Mouse (Mus musculus) olfactory bulb, adult 2 months (tissue): Measurements from ENCODE around the gene Atg101. TPM values are rescaled to one million over a fixed set of nuclear protein-coding genes. Genes with fewer than 3 reads are reported as not detected.

Source experiments
- H3K27ac ChIP-seq: fragments of 200-500 bp; 2 replicates; pipeline ENCODE4 v1.5.1; 2012; ENCODE audit warnings: low read depth, low read length; ENCODE audit not compliant: insufficient read depth
- H3K4me1 ChIP-seq: fragments of 200-500 bp; 2 replicates; pipeline ENCODE4 v1.6.1; 2012; ENCODE audit warnings: low read length; ENCODE audit not compliant: control insufficient read depth, insufficient read depth
- H3K4me3 ChIP-seq: fragments of 200-500 bp; 2 replicates; pipeline ENCODE4 v1.5.1; 2012; ENCODE audit warnings: mild to moderate bottlenecking, low read depth, low read length, moderate library complexity; ENCODE audit not compliant: insufficient read depth
- CTCF ChIP-seq: fragments of 200-500 bp; IDR thresholded peaks from 2 replicates; pipeline ENCODE4 v1.5.1; 2012; ENCODE audit warnings: low read depth, mild to moderate bottlenecking, low read length, moderate library complexity; ENCODE audit not compliant: insufficient read depth
- POLR2A ChIP-seq: fragments of 200-500 bp; IDR thresholded peaks from 2 replicates; pipeline ENCODE4 v1.6.1; 2012; ENCODE audit warnings: mild to moderate bottlenecking, low read depth, low read length, moderate library complexity; ENCODE audit not compliant: insufficient read depth
- WGBS: fragments of 180-500 bp; shearing (Covaris S2); methylation state at CpG from one replicate; pipeline ENCODE4 v1.1.7; 2018; 5-methylcytosine and 5-hydroxymethylcytosine counted together
- polyA plus RNA-seq: library from polyadenylated mRNA; stranded (reverse); fragments of >200 nt; gene quantifications from 2 replicates; pipeline ENCODE4 v1.2.4, GENCODE M21; 2012; ENCODE audit warnings: low replicate concordance; ENCODE audit not compliant: missing spikeins, insufficient read depth, insufficient read length

Atg101 gene
- polyA plus RNA-seq, 1 experiment, result not detected

DNA sequence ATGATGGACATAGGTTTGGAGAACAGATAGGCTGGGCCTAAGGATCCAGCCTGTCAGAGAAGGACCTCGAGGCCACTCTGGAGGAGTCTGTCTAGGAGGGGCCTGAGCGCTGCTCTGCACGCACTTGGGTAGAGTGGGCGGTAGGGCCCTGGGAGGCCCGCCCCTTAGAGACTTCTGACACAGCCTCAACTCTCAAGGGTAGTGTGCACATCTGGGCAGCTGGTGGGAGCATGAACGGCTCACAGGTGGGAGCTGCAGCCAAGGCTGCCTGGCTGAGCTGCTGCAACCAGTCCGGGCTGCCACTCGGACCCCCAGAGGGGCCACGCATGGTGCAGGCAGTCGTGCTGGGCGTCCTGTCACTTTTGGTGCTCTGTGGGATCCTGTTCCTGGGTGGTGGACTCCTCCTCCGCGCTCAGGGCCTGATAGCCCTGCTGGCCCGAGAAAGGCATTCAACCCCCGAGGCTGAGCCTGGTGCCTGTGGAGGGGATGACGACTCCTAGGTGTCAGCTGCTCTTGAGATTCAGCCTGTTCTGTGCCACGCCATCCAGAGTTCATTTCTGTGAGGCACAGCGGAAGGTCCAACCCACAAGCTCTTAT lies 9.1 kb downstream of the Atg101 start, which contains the start of gene 6030408B16Rik:
6030408B16Rik (plus strand) TSS at position 188 of the 597 bp plus-strand sequence.
- no peak within 1 kb of the TSS for H3K27ac ChIP-seq
- H3K4me3 ChIP-seq, result no peak within 1 kb of the TSS
- peaks cover 14% of the 10 kb centered on the region for H3K4me1 ChIP-seq
- TF ChIP-seq CTCF, result no peak
- TF ChIP-seq POLR2A, result no peak
- WGBS, result 63% methylated on average over 18 of the region's 18 CpGs

DNA sequence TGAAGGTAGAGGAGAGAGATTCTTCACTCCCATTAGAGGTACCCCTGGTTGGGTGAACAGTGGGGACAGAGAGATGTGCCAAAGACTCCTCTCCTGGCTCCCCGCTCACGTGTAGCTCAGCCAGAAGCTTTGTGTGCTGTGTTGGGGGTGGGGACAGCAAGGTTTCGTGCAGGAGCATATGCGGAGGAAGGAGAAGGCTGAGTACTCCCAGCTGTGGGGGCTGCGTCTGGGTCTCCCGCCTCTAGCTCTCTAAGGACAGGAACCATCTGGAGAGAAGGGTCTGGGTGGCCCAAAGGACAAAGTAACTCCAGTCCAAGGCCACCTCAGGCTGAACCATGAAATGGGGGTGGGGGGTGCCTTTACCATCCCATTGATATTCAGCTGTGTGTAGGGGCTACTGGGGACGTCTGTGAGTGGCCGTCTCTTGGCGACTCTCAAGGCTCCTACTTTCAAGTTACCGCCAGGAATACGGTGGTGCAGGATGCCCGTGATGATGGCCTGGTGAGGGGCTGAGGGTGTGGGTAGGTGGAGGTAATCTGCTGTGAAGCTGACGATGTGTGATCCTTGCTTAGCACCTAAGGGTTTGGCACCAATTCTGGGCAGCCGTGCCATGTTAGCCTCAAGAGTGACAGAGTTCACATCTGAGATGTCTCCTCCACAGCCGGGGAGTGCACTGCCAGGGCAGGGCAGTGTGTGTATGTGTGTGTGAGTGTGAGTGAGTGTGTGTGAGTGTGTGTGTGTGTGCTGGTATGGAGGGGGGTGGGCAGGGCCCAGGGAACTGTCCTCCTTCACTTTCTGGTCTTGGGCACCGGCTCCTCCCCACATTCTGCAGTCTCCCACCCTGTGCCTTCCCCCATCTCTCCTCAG lies 10.2 kb downstream of the Atg101 start:
- TF ChIP-seq POLR2A (no peak), CTCF (no peak)

DNA sequence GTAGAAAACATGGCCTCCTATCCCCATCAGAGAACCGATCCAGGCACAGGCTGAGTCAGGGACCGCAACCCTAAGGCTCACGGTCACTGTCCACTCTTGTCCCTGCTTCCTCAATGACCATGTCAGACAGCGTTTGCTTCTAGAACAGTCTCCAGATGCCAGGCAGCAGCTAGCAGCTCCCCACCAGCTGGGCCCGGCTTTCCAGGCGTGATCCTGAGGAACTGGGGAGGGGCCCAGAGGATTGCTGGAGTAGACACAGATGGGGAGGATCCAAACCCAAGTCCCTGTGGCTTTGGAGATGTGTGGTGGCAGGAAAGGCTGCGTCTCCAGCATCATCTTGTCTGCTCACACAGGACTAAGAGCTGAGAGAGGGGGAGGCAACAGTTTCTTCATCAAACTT lies 11.0 kb downstream of the Atg101 start:
- peaks cover 14% of the 10 kb centered on the region for H3K4me1 ChIP-seq
- TF ChIP-seq POLR2A, result no peak
- no peak for TF ChIP-seq CTCF
- no peak overlapping the region for H3K27ac ChIP-seq
- 75% methylated on average over 7 of the region's 7 CpGs for WGBS
- no peak overlapping the region for H3K4me3 ChIP-seq

More for the DNA sequence above, 10.2 kb downstream of the Atg101 start:
- Histone ChIP-seq H3K27ac (no peak overlapping the region), H3K4me1 (peaks cover 14% of the 10 kb centered on the region), H3K4me3 (no peak overlapping the region)
- 56% methylated on average over 16 of the region's 16 CpGs for WGBS

DNA sequence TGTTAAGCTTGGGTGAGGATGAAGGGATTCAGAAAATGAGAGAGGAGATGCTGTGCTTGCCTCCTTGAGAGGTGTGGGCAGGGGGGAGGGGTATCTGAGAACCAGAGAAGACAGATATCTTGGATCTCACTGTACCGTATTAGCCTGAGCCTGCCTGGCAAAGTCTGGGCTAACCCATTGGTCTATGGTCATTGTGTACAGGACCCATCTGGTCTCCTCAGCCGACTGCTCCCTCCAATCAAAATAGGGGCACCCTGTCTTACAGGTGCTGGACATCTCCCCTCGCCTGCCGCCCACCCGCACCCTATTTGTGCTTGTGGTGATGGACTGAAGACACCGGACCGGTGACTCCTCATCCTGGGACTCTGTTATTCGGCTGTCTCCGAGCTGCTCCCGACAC lies 11.5 kb downstream of the Atg101 start:
- Histone ChIP-seq H3K4me3 (no peak overlapping the region), H3K27ac (no peak overlapping the region), H3K4me1 (peaks cover 14% of the 10 kb centered on the region)
- TF ChIP-seq CTCF, result no peak
- no peak for TF ChIP-seq POLR2A
- 94% methylated on average over 10 of the region's 10 CpGs for WGBS

DNA sequence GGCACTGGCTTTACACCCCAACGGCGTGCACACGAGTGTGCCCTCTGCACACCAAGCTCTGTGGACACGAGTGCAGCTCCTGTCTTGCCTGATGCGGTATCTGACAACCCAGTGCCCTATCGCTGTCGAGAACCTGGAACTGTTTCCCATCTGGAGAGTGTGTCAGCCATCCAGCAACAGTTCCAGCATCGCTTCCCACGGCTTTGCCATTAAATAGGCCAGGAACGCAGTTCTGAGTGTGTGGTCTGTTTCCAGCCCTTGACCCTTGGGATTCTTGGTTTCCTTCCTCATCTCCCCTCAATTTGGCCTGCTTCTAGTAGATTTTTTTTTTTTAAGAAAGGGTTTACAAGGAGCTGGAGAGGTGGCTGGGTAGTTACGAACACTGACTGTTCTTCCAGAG lies 12.0 kb downstream of the Atg101 start:
- 93% methylated on average over 11 of the region's 11 CpGs for WGBS
- H3K27ac ChIP-seq, result no peak overlapping the region
- peaks cover 14% of the 10 kb centered on the region for H3K4me1 ChIP-seq
- no peak for TF ChIP-seq POLR2A
- no peak for TF ChIP-seq CTCF
- no peak overlapping the region for H3K4me3 ChIP-seq

DNA sequence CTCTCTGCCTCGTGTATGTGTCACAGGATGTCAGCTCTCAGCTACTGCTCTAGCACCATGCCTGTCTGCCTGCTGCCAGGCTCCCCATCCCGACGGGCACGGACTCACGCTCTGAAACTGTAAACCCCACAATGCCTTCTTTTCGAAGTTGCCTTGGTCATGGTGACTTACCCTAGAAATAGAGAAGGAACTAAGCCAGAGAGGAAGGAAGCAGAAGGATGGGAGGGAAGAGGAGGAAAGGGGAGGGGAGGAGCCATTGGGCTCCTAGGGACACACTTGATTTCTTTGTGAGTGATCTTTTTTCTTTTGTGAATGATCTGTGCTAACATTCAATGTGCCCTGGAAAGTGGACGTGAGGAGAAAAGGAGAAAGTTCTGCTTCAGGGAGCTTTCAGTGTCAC lies 13.9 kb downstream of the Atg101 start:
- H3K4me3 ChIP-seq, result no peak overlapping the region
- 32% methylated on average over 7 of the region's 7 CpGs for WGBS
- no peak for TF ChIP-seq POLR2A
- TF ChIP-seq CTCF, result no peak
- peaks cover 13% of the 10 kb centered on the region for H3K4me1 ChIP-seq
- no peak overlapping the region for H3K27ac ChIP-seq

DNA sequence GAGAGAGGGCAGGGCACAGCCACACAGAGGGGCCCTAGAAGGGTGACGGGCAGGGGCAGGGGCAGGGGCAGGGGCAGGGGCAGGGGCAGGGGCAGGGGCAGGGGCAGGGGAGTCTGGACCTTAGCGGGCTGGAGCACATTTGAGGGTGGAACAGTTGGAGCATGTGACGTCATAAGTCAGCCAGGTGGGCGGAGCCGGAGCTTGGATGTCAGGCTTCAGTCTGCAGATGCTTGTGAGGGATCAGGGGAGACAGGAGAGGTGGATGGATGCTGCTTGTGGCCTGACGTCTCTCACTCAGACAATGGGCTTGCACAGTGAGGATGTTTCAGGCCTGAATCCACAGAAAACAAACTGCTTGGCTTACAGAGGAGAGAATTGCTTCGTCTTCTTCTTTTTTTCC lies 14.5 kb downstream of the Atg101 start:
- Histone ChIP-seq H3K4me3 (no peak overlapping the region), H3K4me1 (peaks cover 7% of the 10 kb centered on the region), H3K27ac (no peak overlapping the region)
- WGBS, result 27% methylated on average over 7 of the region's 7 CpGs
- TF ChIP-seq POLR2A, result no peak
- TF ChIP-seq CTCF, result no peak

DNA sequence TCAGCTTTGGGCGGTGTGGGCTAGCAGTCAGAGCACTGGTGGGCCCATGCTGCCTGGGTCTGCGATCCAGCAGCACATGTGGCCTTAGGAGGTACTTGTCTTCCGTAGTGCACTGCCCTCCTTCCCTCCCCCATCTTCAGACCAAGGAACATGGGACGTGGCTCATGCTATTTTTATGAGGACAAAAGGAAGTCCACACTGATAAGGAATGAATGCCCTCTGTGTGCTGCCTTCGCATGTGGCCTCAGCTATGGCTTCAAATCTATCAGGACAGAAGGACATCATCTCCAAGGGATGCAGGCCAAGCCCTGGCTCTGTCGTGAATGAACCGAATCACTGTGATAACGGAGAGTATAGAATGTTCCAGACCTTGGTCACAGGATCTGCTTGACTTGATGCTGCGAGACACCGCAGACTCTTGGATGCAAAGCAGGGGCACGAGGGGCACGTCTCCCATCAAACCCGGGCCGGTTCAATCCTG lies 15.4 kb downstream of the Atg101 start:
- Histone ChIP-seq H3K4me3 (no peak overlapping the region), H3K4me1 (no peaks in the 10 kb centered on the region), H3K27ac (no peak overlapping the region)
- TF ChIP-seq CTCF, result no peak
- no peak for TF ChIP-seq POLR2A
- 88% methylated on average over 14 of the region's 14 CpGs for WGBS

DNA sequence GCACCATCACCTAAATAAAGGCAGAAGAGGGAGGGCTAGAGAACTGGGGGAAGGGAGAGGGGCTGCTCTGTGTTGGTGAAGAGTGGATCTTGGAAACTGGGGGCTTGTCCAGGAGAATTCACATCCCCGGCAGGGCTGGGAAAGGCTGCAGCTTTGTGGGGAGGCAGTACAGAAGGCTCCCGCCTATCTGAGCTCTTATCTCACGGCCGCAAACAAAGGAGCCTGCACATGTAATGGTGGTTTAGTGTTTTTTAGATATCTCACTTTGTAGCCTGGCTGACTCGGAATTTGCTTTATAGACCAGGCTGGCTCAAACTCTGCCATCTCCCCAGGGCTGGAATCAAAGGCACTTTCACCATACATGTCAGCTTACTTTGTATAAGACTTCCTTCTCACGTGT lies 16.1 kb downstream of the Atg101 start:
- Histone ChIP-seq H3K27ac (no peak overlapping the region), H3K4me1 (no peaks in the 10 kb centered on the region), H3K4me3 (no peak overlapping the region)
- WGBS, result 85% methylated on average over 6 of the region's 6 CpGs
- TF ChIP-seq POLR2A (no peak), CTCF (no peak)

DNA sequence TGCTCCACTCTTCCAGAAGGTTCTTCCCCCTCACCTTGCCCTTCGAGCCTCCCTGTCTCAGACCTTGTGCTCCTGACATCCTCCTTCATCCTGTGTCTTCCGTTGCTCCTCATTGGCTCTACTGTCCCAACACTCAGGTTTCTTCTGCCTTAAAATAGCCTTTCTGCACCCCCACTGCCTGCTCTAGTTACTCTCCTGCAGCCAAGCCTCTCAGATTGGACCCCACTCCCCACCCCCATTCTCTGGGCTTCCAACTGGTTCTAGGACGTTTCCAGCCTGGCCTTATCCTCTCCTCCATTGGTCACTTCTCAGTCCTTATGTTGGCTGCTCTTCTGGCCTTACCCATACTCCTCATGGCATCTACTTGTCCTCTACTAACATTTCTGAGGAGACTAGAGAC lies 18.1 kb downstream of the Atg101 start:
- WGBS, result 79% methylated on average over 3 of the region's 3 CpGs
- Histone ChIP-seq H3K4me1 (no peaks in the 10 kb centered on the region), H3K27ac (no peak overlapping the region), H3K4me3 (no peak overlapping the region)
- no peak for TF ChIP-seq CTCF
- no peak for TF ChIP-seq POLR2A
